Mouse (Mus musculus) limb, embryonic 14.5 days (tissue): ENCODE data around the gene Prpf8. TPM values are rescaled to one million over a fixed set of nuclear protein-coding genes. Genes with fewer than 3 reads are reported as not detected.
A peak's percentile ranks its signal among the peaks of the same experiment; 100 is the strongest.

Source experiments
- ATAC-seq: fragments of 200-750 bp; cut with Nextera tagmentation; 2 replicates; pipeline ENCODE4 v1.8.0; 2017; ENCODE audit warnings: low read depth, moderate number of reproducible peaks, moderate TSS enrichment; ENCODE audit not compliant: low FRiP score
- DNase-seq: peaks from one replicate; pipeline ENCODE4 v3.0.0-alpha.2; 2015; ENCODE audit warnings: low spot score
- H3K27ac ChIP-seq: fragments of 300-500 bp; sonication (generic); replicated peaks from 2 replicates; pipeline ENCODE4 v1.5.1; 2014; ENCODE audit warnings: low read depth, mild to moderate bottlenecking, low read length, moderate library complexity, mixed read lengths
- H3K27me3 ChIP-seq: fragments of 300-500 bp; sonication (generic); 2 replicates; pipeline ENCODE4 v1.6.1; 2014; ENCODE audit warnings: low read length, mixed read lengths; ENCODE audit not compliant: control insufficient read depth, insufficient read depth
- H3K36me3 ChIP-seq: fragments of 300-500 bp; sonication (generic); 2 replicates; pipeline ENCODE4 v1.6.1; 2014; ENCODE audit warnings: mild to moderate bottlenecking, low read length, moderate library complexity, mixed read lengths; ENCODE audit not compliant: control insufficient read depth, insufficient read depth
- H3K4me1 ChIP-seq: fragments of 300-500 bp; sonication (generic); 2 replicates; pipeline ENCODE4 v1.6.1; 2014; ENCODE audit warnings: antibody characterized with exemption, low read length, mixed read lengths; ENCODE audit not compliant: control insufficient read depth, insufficient read depth
- H3K4me2 ChIP-seq: fragments of 300-500 bp; sonication (generic); replicated peaks from 2 replicates; pipeline ENCODE4 v1.6.1; 2014; ENCODE audit warnings: low read depth, mild to moderate bottlenecking, low read length, moderate library complexity; ENCODE audit not compliant: severe bottlenecking
- H3K4me3 ChIP-seq: fragments of 300-500 bp; sonication (generic); replicated peaks from 2 replicates; pipeline ENCODE4 v1.5.1; 2014; ENCODE audit warnings: low read length
- H3K9ac ChIP-seq: fragments of 300-500 bp; sonication (generic); 2 replicates; pipeline ENCODE4 v1.6.1; 2014; ENCODE audit warnings: mild to moderate bottlenecking, low read depth, low read length, moderate library complexity; ENCODE audit not compliant: severe bottlenecking
- H3K9me3 ChIP-seq: fragments of 300-500 bp; sonication (generic); 2 replicates; pipeline ENCODE4 v1.6.1; 2016; ENCODE audit warnings: low read length; ENCODE audit not compliant: control insufficient read depth
- POLR2A ChIP-seq: fragments of 200-500 bp; IDR thresholded peaks from 2 replicates; pipeline ENCODE4 v1.8.0; 2012; ENCODE audit warnings: inconsistent platforms, mild to moderate bottlenecking, moderate library complexity, borderline replicate concordance; ENCODE audit not compliant: insufficient read depth, insufficient read length; ENCODE audit errors: extremely low read depth
- WGBS: fragments of 180-500 bp; shearing (Covaris S2); extraction: QIAGEN DNeasy Blood & Tissue Kit; methylation state at CpG from one replicate; pipeline ENCODE4 v1.1.7; 2014; 5-methylcytosine and 5-hydroxymethylcytosine counted together
- polyA plus RNA-seq, 2 experiments: library from polyadenylated mRNA; depleted of rRNA in 1 of 2; stranded (reverse) in 1 of 2; unstranded in 1 of 2; fragments of >200 nt; fragmentation: Nextera tagmentation in 1 of 2; extraction: Ambion mirVana in 1 of 2; gene quantifications; 2 replicates each; pipeline versions ENCODE4 v1.2.1 to v1.2.3; 2012 to 2014

The Prpf8 gene
- polyA plus RNA-seq (2012; rRNA removed) = 123 and 136 TPM in 2 replicates
- polyA plus RNA-seq (2014; fragmentation: Nextera tagmentation; extraction: Ambion mirVana) = 85.9 and 92.5 TPM in 2 replicates

GRCm38 (mm10) chr11:75486601-75487285 is at the start of gene Prpf8:
Gene Prpf8, plus strand, starts transcription at chr11:75486816.
- H3K4me1 ChIP-seq = peaks cover 7% of the 10 kb centered on the region
- peak within 1 kb of the TSS; percentile 97 for H3K9ac ChIP-seq
- WGBS = under 1% methylated on average over 48 of the region's 52 CpGs
- H3K4me2 ChIP-seq = peak within 1 kb of the TSS; percentile 71
- ATAC-seq (peak; percentile 100), DNase-seq (peak; percentile 97)
- H3K9me3 ChIP-seq = no peaks in the 10 kb centered on the region
- TF ChIP-seq POLR2A = 0 out of 2 replicates have a peak, but pooled peaks have one; percentile 57
- peak within 1 kb of the TSS; percentile 88 for H3K4me3 ChIP-seq
- H3K27me3 ChIP-seq = no peaks in the 10 kb centered on the region
- peak within 1 kb of the TSS; percentile 76 for H3K27ac ChIP-seq
- peaks cover 37% of the 10 kb centered on the region for H3K36me3 ChIP-seq

DNA sequence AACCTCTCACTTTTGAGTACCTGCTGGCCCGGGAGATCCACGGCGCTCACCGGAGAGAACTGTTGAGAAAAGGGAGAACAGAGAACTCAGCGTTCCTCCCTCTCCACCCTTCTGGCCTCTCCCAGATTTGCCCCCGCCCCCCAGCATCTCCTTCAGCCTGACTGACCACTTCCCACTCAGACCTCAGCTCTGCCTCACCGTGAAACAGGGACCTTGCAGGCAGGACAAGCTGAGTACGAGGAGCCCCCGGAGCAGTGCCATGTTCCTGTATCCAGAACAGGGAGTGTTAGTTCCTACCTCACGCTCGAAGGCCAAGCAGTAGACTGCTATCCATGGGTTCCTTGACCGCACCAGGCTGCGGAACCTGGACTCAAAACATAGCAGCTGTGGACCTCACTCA is 48.4 kb upstream of the Prpf8 start:
- DNase-seq (no peak), ATAC-seq (no peak)
- H3K36me3 ChIP-seq = peaks cover 12% of the 10 kb centered on the region
- no peaks in the 10 kb centered on the region; the same call in 1 of the 2 replicates for H3K9me3 ChIP-seq
- TF ChIP-seq POLR2A = no peak
- no peaks in the 10 kb centered on the region for H3K27me3 ChIP-seq
- H3K27ac ChIP-seq = no peak overlapping the region
- H3K4me3 ChIP-seq = no peak overlapping the region
- 87% methylated on average over 13 of the region's 13 CpGs for WGBS
- H3K4me2 ChIP-seq = no peak overlapping the region
- no peak overlapping the region for H3K9ac ChIP-seq
- no peaks in the 10 kb centered on the region for H3K4me1 ChIP-seq

- no peak for ATAC-seq
- Histone ChIP-seq H3K9me3 (no peaks in the 10 kb centered on the region; the same call in 1 of the 2 replicates), H3K27ac (no peak overlapping the region), H3K4me1 (no peaks in the 10 kb centered on the region), H3K9ac (no peak overlapping the region), H3K4me3 (no peak overlapping the region), H3K27me3 (no peaks in the 10 kb centered on the region), H3K4me2 (no peak overlapping the region), H3K36me3 (peaks cover 16% of the 10 kb centered on the region)
- WGBS = 82% methylated on average over 3 of the region's 3 CpGs
- no peak for DNase-seq
- TF ChIP-seq POLR2A = no peak
These were observed 47.8 kb upstream of the Prpf8 start for GRCm38 (mm10) chr11:75438804-75439203.

- no peak for TF ChIP-seq POLR2A
- H3K9me3 ChIP-seq = no peaks in the 10 kb centered on the region
- no peaks in the 10 kb centered on the region for H3K4me1 ChIP-seq
- H3K9ac ChIP-seq = no peak within 1 kb of the TSS
- WGBS = 89% methylated on average over 6 of the region's 6 CpGs
- ATAC-seq (no peak), DNase-seq (no peak)
- H3K4me3 ChIP-seq = no peak within 1 kb of the TSS
- H3K36me3 ChIP-seq = peaks cover 16% of the 10 kb centered on the region
- H3K27ac ChIP-seq = no peak within 1 kb of the TSS
- no peak within 1 kb of the TSS for H3K4me2 ChIP-seq
- H3K27me3 ChIP-seq = no peaks in the 10 kb centered on the region
These were observed 47.3 kb upstream of the Prpf8 start, which contains the start of gene Serpinf2 for GRCm38 (mm10) chr11:75439363-75439762. Gene Serpinf2, minus strand, starts transcription at chr11:75439591.

GRCm38 (mm10) chr11:75439951-75440350 is 46.7 kb upstream of the Prpf8 start:
- H3K36me3 ChIP-seq = peaks cover 16% of the 10 kb centered on the region
- no peak overlapping the region for H3K9ac ChIP-seq
- H3K4me2 ChIP-seq = no peak overlapping the region
- no peaks in the 10 kb centered on the region for H3K9me3 ChIP-seq
- no peak overlapping the region for H3K4me3 ChIP-seq
- ATAC-seq (no peak), DNase-seq (no peak)
- no peak for TF ChIP-seq POLR2A
- no peak overlapping the region for H3K27ac ChIP-seq
- WGBS = 89% methylated on average over 3 of the region's 3 CpGs
- H3K27me3 ChIP-seq = no peaks in the 10 kb centered on the region
- no peaks in the 10 kb centered on the region for H3K4me1 ChIP-seq
